Mouse (Mus musculus) midbrain, postnatal 0 days (tissue): Measurements from ENCODE around the gene Adamts14. TPM values are rescaled to one million over a fixed set of nuclear protein-coding genes. Genes with fewer than 3 reads are reported as not detected.

ENCODE experiments used
- ATAC-seq: fragments of 200-750 bp; cut with Nextera tagmentation; 2 replicates; pipeline ENCODE4 v1.8.0; 2017; ENCODE audit warnings: moderate number of reproducible peaks, mild to moderate bottlenecking, moderate TSS enrichment, moderate library complexity; ENCODE audit not compliant: low FRiP score
- DNase-seq: peaks from one replicate; pipeline ENCODE4 v3.0.0-alpha.2; 2015; ENCODE audit warnings: low spot score
- H3K27ac ChIP-seq: fragments of 300-500 bp; sonication (generic); 2 replicates; pipeline ENCODE4 v1.5.1; 2014; ENCODE audit warnings: low read depth, mild to moderate bottlenecking, low read length, mixed read lengths
- H3K27me3 ChIP-seq: fragments of 300-500 bp; sonication (generic); 2 replicates; pipeline ENCODE4 v1.6.1; 2014; ENCODE audit warnings: low read length, control low read depth, mixed read lengths; ENCODE audit not compliant: insufficient read depth
- H3K36me3 ChIP-seq: fragments of 300-500 bp; sonication (generic); 2 replicates; pipeline ENCODE4 v1.6.1; 2014; ENCODE audit warnings: low read length, control low read depth, mixed read lengths; ENCODE audit not compliant: insufficient read depth
- H3K4me1 ChIP-seq: fragments of 300-500 bp; sonication (generic); 2 replicates; pipeline ENCODE4 v1.6.1; 2014; ENCODE audit warnings: mild to moderate bottlenecking, control low read depth, antibody characterized with exemption, low read length, mixed read lengths; ENCODE audit not compliant: insufficient read depth
- H3K4me2 ChIP-seq: fragments of 300-500 bp; sonication (generic); 2 replicates; pipeline ENCODE4 v1.6.1; 2014; ENCODE audit warnings: low read depth, mild to moderate bottlenecking, low read length, mixed read lengths; ENCODE audit not compliant: poor library complexity, severe bottlenecking
- H3K4me3 ChIP-seq: fragments of 300-500 bp; sonication (generic); 2 replicates; pipeline ENCODE4 v1.5.1; 2014; ENCODE audit warnings: low read depth, mild to moderate bottlenecking, low read length, moderate library complexity
- H3K9ac ChIP-seq: fragments of 300-500 bp; sonication (generic); replicated peaks from 2 replicates; pipeline ENCODE4 v1.6.1; 2014; ENCODE audit warnings: mild to moderate bottlenecking, low read length, moderate library complexity, mixed read lengths; ENCODE audit not compliant: poor library complexity, severe bottlenecking
- H3K9me3 ChIP-seq: fragments of 300-500 bp; sonication (generic); 2 replicates; pipeline ENCODE4 v1.6.1; 2016; ENCODE audit warnings: low read length, control low read depth
- CTCF ChIP-seq: IDR thresholded peaks from 2 replicates; pipeline ENCODE4 v1.5.1; 2016; ENCODE audit warnings: antibody characterized with exemption, mild to moderate bottlenecking
- WGBS: fragments of 180-500 bp; shearing (Covaris S2); extraction: QIAGEN DNeasy Blood & Tissue Kit; methylation state at CpG from one replicate; pipeline ENCODE4 v1.1.7; 2014; 5-methylcytosine and 5-hydroxymethylcytosine counted together
- polyA plus RNA-seq: library from polyadenylated mRNA; unstranded; fragments of >200 nt; fragmentation: Nextera tagmentation; extraction: Ambion mirVana; gene quantifications from 2 replicates; pipeline ENCODE4 v1.2.1, GENCODE M21; 2015
- total RNA-seq: library from RNA; depleted of rRNA; stranded (reverse); fragments of >200 nt; gene quantifications from 2 replicates; pipeline ENCODE4 v1.2.3, GENCODE M21; 2014

Adamts14 gene
- total and polyA plus RNA-seq, 2 experiments from 2014 or later: 0.27 to 1.1 TPM

- DNase-seq (no peak), ATAC-seq (no peak)
- Histone ChIP-seq H3K4me3 (no peak overlapping the region), H3K9ac (no peak overlapping the region), H3K9me3 (no peaks in the 10 kb centered on the region), H3K36me3 (no peaks in the 10 kb centered on the region), H3K27me3 (no peaks in the 10 kb centered on the region; the same call in 1 of the 2 replicates), H3K4me2 (no peak overlapping the region), H3K27ac (no peak overlapping the region), H3K4me1 (no peaks in the 10 kb centered on the region)
- WGBS: 50% methylated on average over 7 of the region's 7 CpGs
- no peak for TF ChIP-seq CTCF
Measured at GRCm38 (mm10) chr10:61176221-61176790, 96.9 kb downstream of the Adamts14 start.

- H3K9ac ChIP-seq: no peak overlapping the region
- no peaks in the 10 kb centered on the region for H3K36me3 ChIP-seq
- H3K4me3 ChIP-seq: no peak overlapping the region
- no peaks in the 10 kb centered on the region for H3K4me1 ChIP-seq
- ATAC-seq: no peak
- WGBS: 17% methylated on average over 24 of the region's 24 CpGs
- no peaks in the 10 kb centered on the region; the same call in 1 of the 2 replicates for H3K27me3 ChIP-seq
- H3K9me3 ChIP-seq: no peaks in the 10 kb centered on the region
- DNase-seq: peak; percentile 60
- H3K4me2 ChIP-seq: no peak overlapping the region
- no peak overlapping the region for H3K27ac ChIP-seq
- TF ChIP-seq CTCF: peak; percentile 52
Measured at GRCm38 (mm10) chr10:61175442-61176204, 97.6 kb downstream of the Adamts14 start.

- no peak for TF ChIP-seq CTCF
- H3K36me3 ChIP-seq: no peaks in the 10 kb centered on the region
- no peaks in the 10 kb centered on the region for H3K9me3 ChIP-seq
- no peak overlapping the region for H3K27ac ChIP-seq
- no peak for ATAC-seq
- no peak overlapping the region for H3K9ac ChIP-seq
- no peak overlapping the region for H3K4me3 ChIP-seq
- WGBS: 52% methylated on average over 13 of the region's 13 CpGs
- peak; percentile 26 for DNase-seq
- no peaks in the 10 kb centered on the region; the same call in 1 of the 2 replicates for H3K27me3 ChIP-seq
- H3K4me1 ChIP-seq: no peaks in the 10 kb centered on the region
- H3K4me2 ChIP-seq: no peak overlapping the region
Measured at GRCm38 (mm10) chr10:61174711-61175441, 98.4 kb downstream of the Adamts14 start.

- H3K36me3 ChIP-seq: no peaks in the 10 kb centered on the region
- WGBS: 87% methylated on average over 4 of the region's 4 CpGs
- H3K9ac ChIP-seq: no peak overlapping the region
- H3K27ac ChIP-seq: no peak overlapping the region
- no peaks in the 10 kb centered on the region for H3K4me1 ChIP-seq
- DNase-seq: no peak
- no peak overlapping the region for H3K4me2 ChIP-seq
- no peak overlapping the region for H3K4me3 ChIP-seq
- no peak for ATAC-seq
- no peaks in the 10 kb centered on the region; the same call in 1 of the 2 replicates for H3K27me3 ChIP-seq
- no peaks in the 10 kb centered on the region for H3K9me3 ChIP-seq
- no peak for TF ChIP-seq CTCF
Measured at GRCm38 (mm10) chr10:61172496-61172895, 100.7 kb downstream of the Adamts14 start.

GRCm38 (mm10) chr10:61171654-61172053 is 101.6 kb downstream of the Adamts14 start, which contains the start of gene Tbata:
Gene Tbata, plus strand, starts transcription at chr10:61171954.
- WGBS: 76% methylated on average over 3 of the region's 3 CpGs
- no peaks in the 10 kb centered on the region for H3K4me1 ChIP-seq
- no peaks in the 10 kb centered on the region for H3K9me3 ChIP-seq
- H3K4me3 ChIP-seq: no peak within 1 kb of the TSS
- no peak within 1 kb of the TSS for H3K9ac ChIP-seq
- no peaks in the 10 kb centered on the region for H3K36me3 ChIP-seq
- DNase-seq: no peak
- H3K27ac ChIP-seq: no peak within 1 kb of the TSS
- ATAC-seq: no peak
- no peak for TF ChIP-seq CTCF
- no peak within 1 kb of the TSS for H3K4me2 ChIP-seq
- no peaks in the 10 kb centered on the region; the same call in 1 of the 2 replicates for H3K27me3 ChIP-seq
